Mouse (Mus musculus): ENCODE measurements around the gene Isy1.

Gene Isy1

DNA sequence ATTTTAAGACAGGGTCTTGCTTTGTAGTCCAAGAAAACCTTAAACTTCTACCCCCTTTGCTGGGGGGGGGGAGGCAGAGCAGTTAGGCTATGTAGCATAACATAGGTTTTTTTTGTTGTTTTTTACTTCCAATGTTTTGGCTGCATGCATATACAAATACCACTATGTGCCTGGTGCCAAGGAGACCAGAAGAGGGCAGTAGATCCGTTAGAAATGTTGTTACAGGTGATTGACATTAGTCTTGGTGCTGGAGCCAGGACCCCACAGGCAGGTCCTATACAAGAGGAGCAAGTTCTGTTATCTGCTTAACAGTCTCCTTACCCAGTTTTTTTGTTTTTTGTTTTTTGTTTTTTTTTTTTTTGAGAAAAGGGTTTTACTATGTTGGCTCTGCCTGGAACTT lies 3.7 kb upstream of the Isy1 start:
- Histone ChIP-seq H3K4me3 (replicated peaks; ENCODE audit: low read length) (no peak overlapping the region), H3K27me3 (ENCODE audit: insufficient read depth, low read length) (no peaks in the 10 kb centered on the region), H3K36me3 (ENCODE audit: insufficient read depth, low read length) (peaks cover 68% of the 10 kb centered on the region), H3K9me3 (ENCODE audit: low read length) (no peaks in the 10 kb centered on the region), H3K4me1 (replicated peaks; ENCODE audit: low read depth, low read length) (peaks cover 68% of the 10 kb centered on the region)
- peak; percentile 49 for TF ChIP-seq CTCF (conservative IDR thresholded peaks at IDR 0.05; ENCODE audit: low read length)
- TF ChIP-seq POU5F1 (IDR thresholded peaks at IDR 0.05; ENCODE audit: borderline replicate concordance, low read length): no peak

DNA sequence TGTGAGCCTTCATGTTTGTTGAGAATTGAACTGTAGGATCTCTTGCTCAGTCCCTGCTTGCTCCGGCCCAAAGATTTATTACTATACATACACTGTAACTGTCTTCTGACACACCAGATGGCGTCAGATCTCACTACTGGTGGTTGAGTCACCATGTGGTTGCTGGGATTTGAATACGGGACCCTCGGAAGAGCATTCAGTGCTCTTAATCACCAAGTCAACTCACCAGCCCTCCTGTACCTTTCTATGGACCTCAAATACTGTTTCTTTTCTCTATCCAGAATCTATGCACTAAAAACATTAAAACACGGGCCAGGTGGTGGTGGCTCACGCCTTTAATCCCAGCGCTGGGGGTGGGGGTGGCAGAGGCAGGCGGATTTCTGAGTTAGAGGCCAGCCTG lies 3.0 kb upstream of the Isy1 start:
- Histone ChIP-seq H3K4me1 (replicated peaks; ENCODE audit: low read depth, low read length) (peaks cover 66% of the 10 kb centered on the region), H3K4me3 (replicated peaks; ENCODE audit: low read length) (no peak overlapping the region), H3K27me3 (ENCODE audit: insufficient read depth, low read length) (no peaks in the 10 kb centered on the region), H3K9me3 (ENCODE audit: low read length) (no peaks in the 10 kb centered on the region), H3K36me3 (ENCODE audit: insufficient read depth, low read length) (peaks cover 66% of the 10 kb centered on the region)
- no peak for TF ChIP-seq CTCF (conservative IDR thresholded peaks at IDR 0.05; ENCODE audit: low read length)

DNA sequence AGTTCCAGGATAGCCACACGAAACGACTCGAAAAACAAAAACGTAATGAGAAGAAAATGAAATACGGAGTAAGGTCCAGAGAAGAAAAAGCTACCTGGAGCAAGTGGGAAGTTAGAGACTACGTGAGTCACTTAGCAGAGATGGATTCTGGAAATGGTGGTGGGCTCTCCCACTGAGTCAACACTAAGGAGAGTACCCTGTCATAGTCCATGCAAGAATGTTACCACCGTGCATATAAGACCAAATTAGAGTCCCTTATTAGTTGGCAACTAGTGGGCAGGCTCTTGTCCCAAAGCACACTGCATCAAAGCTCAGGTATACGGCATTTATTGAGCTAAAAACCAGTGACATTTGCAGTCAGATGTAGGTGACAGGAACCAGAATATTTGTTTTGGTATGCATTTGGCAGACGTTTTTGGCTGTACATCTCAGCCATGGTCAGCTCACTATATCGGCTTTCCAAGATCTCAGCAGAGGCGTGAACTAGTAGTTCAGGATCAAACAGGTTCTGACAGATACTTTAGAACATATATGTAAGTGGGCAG lies 1.3 kb upstream of the Isy1 start:
- peaks cover 51% of the 10 kb centered on the region for H3K4me1 ChIP-seq (replicated peaks; ENCODE audit: low read depth, low read length)
- H3K9me3 ChIP-seq (ENCODE audit: low read length): no peaks in the 10 kb centered on the region
- no peaks in the 10 kb centered on the region for H3K27me3 ChIP-seq (ENCODE audit: insufficient read depth, low read length)
- peak overlapping the region; percentile 97 for H3K4me3 ChIP-seq (replicated peaks; ENCODE audit: low read length)
- H3K36me3 ChIP-seq (ENCODE audit: insufficient read depth, low read length): peaks cover 64% of the 10 kb centered on the region
- TF ChIP-seq CTCF (conservative IDR thresholded peaks at IDR 0.05; ENCODE audit: low read length) (no peak), NANOG (IDR thresholded peaks at IDR 0.05; ENCODE audit: borderline replicate concordance, low read length) (no peak), POU5F1 (IDR thresholded peaks at IDR 0.05; ENCODE audit: borderline replicate concordance, low read length) (no peak)

DNA sequence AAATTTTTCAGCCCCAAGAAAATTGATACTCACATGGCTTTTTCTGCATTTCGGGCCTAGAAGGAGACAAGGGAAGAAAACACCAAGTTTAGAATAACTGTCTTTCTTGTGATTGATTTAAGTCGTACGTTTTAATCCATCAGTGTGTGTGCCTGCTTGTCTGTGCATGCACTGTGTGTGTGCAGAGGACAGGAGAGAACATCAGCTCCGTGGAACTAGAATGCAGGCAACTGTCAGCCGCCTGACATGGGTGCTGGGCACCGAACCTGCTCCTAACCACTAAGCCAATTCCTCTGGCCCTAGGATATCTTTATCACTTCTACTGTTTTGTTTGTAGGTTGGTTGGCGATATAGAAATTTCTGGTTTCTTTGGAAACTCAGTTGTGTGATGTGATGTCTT lies 2.9 kb downstream of the Isy1 start, which contains the start of gene Gm45140:
Gene Gm45140, minus strand, starts transcription at position 101 of the 400 bp plus-strand sequence.
- H3K36me3 ChIP-seq (ENCODE audit: insufficient read depth, low read length): peaks cover 58% of the 10 kb centered on the region
- no peaks in the 10 kb centered on the region for H3K27me3 ChIP-seq (ENCODE audit: insufficient read depth, low read length)

DNA sequence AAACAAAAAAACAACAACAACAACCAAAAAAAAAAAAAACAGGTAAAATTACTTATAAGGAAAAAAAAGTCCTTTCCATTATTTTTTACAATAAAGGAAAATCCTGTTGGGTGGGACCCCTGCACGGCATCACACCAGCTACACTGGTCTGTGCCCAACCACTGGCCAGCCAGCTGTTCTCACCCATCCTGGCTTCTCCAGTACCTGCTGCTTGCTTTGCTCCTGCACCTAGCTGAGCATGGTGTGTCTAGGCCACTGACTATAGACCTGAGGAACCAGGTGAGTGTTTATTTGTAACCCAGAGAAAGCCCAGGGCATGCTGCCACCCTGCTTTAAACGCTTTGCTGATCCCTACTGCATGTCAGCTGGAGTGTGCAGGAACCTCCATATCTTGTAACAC lies 18.2 kb downstream of the Isy1 start:
- no peaks in the 10 kb centered on the region for H3K27me3 ChIP-seq (ENCODE audit: insufficient read depth, low read length)
- peaks cover 99% of the 10 kb centered on the region for H3K36me3 ChIP-seq (ENCODE audit: insufficient read depth, low read length)
- TF ChIP-seq NANOG (IDR thresholded peaks at IDR 0.05; ENCODE audit: borderline replicate concordance, low read length) (no peak), CTCF (conservative IDR thresholded peaks at IDR 0.05; ENCODE audit: low read length) (no peak)
- H3K4me3 ChIP-seq (replicated peaks; ENCODE audit: low read length): no peak overlapping the region
- no peaks in the 10 kb centered on the region for H3K9me3 ChIP-seq (ENCODE audit: low read length)
- H3K4me1 ChIP-seq (replicated peaks; ENCODE audit: low read depth, low read length): peaks cover 11% of the 10 kb centered on the region

More for the DNA sequence above, 2.9 kb downstream of the Isy1 start, which contains the start of gene Gm45140:
- H3K4me1 ChIP-seq (replicated peaks; ENCODE audit: low read depth, low read length): peaks cover 28% of the 10 kb centered on the region
- no peak for TF ChIP-seq NANOG (IDR thresholded peaks at IDR 0.05; ENCODE audit: borderline replicate concordance, low read length)
- TF ChIP-seq POU5F1 (IDR thresholded peaks at IDR 0.05; ENCODE audit: borderline replicate concordance, low read length): no peak
- no peak for TF ChIP-seq CTCF (conservative IDR thresholded peaks at IDR 0.05; ENCODE audit: low read length)
- H3K9me3 ChIP-seq (ENCODE audit: low read length): no peaks in the 10 kb centered on the region
- no peak within 1 kb of the TSS for H3K4me3 ChIP-seq (replicated peaks; ENCODE audit: low read length)

DNA sequence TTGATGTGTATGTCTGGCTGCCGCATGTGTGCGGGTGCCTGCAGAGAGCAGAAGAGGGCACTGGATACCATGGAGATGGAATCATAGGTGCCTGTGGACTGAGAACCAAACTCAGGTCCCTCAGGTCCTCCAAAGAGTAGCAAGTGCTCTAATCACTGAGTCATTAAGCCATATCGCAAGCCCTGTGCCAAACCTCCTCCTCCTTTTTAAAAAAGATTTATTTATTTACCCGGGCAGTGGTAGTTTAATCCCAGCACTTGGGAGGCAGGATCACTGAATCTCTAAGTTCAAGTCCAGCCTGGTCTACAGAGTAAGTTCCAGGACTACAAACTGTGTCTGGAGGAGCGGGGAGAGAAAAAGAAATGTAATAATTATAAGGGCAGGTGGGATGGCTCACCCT lies 24.1 kb downstream of the Isy1 start:
- peaks cover 20% of the 10 kb centered on the region for H3K27me3 ChIP-seq (ENCODE audit: insufficient read depth, low read length)
- no peak overlapping the region for H3K4me3 ChIP-seq (replicated peaks; ENCODE audit: low read length)
- peaks cover 32% of the 10 kb centered on the region for H3K4me1 ChIP-seq (replicated peaks; ENCODE audit: low read depth, low read length)
- peaks cover 62% of the 10 kb centered on the region for H3K36me3 ChIP-seq (ENCODE audit: insufficient read depth, low read length)
- TF ChIP-seq POU5F1 (IDR thresholded peaks at IDR 0.05; ENCODE audit: borderline replicate concordance, low read length) (no peak), CTCF (conservative IDR thresholded peaks at IDR 0.05; ENCODE audit: low read length) (no peak), NANOG (IDR thresholded peaks at IDR 0.05; ENCODE audit: borderline replicate concordance, low read length) (no peak)
- H3K9me3 ChIP-seq (ENCODE audit: low read length): no peaks in the 10 kb centered on the region

DNA sequence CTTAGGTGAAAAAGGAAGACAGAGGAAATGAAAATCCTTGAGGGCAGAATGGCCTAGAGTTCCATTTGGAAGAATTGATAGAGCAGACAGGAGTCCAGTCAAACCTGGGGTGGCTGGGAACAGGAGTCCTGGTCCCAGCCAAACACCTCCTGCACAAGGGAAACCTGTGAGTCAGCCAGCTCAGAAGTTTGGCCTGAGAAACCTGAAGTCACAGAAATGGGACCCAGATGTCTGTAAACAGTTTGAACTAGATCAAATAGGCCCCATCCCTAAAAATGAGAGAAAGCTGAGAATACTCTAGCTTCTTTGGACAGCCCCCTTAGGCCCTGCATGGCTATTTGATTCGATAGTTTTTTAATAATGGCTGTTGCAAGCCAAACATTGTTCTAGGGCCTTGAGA lies 25.9 kb downstream of the Isy1 start:
- Histone ChIP-seq H3K36me3 (ENCODE audit: insufficient read depth, low read length) (peaks cover 47% of the 10 kb centered on the region), H3K4me3 (replicated peaks; ENCODE audit: low read length) (peak overlapping the region; percentile 90), H3K9me3 (ENCODE audit: low read length) (no peaks in the 10 kb centered on the region), H3K27me3 (ENCODE audit: insufficient read depth, low read length) (peaks cover 23% of the 10 kb centered on the region), H3K4me1 (replicated peaks; ENCODE audit: low read depth, low read length) (peaks cover 29% of the 10 kb centered on the region)
- no peak for TF ChIP-seq NANOG (IDR thresholded peaks at IDR 0.05; ENCODE audit: borderline replicate concordance, low read length)
- no peak for TF ChIP-seq POU5F1 (IDR thresholded peaks at IDR 0.05; ENCODE audit: borderline replicate concordance, low read length)
- TF ChIP-seq CTCF (conservative IDR thresholded peaks at IDR 0.05; ENCODE audit: low read length): no peak

DNA sequence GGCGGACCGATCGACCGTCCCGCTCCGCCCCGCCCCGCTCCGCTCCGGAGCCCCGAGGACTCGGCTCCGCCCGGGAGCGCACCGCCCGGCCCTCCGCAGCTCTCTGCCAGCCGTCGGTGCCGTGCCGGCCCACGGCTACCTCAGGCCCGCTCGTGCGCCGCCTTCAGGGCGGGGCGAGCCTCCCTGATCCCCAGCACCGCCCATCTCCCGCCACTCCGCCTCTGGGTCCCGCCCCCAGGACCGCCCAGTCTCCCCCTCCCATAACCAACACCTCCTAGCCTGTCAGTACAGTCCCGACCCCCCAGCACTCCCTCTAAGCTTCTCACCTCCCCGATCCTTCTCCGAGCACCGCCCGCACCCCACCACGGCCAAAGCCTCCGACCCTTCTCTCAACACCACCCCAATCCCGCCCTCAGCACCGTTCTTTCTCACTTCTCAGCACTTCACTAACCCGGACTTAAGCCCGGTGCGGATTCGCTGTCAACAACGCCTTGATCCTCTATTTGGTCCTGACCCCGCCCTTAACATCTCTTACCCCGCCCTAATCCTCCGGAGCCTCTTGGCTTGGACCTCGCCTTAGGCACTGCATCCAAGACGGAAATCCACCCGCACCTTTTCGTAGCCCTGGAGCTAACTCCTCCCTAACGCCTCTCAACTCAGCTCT lies 26.8 kb downstream of the Isy1 start, which contains the start of gene Rab43:
Gene Rab43, minus strand, starts transcription at position 490 of the 664 bp plus-strand sequence.
- H3K9me3 ChIP-seq (ENCODE audit: low read length): no peaks in the 10 kb centered on the region
- H3K4me1 ChIP-seq (replicated peaks; ENCODE audit: low read depth, low read length): peaks cover 25% of the 10 kb centered on the region
- H3K36me3 ChIP-seq (ENCODE audit: insufficient read depth, low read length): peaks cover 39% of the 10 kb centered on the region
- peaks cover 23% of the 10 kb centered on the region for H3K27me3 ChIP-seq (ENCODE audit: insufficient read depth, low read length)
- TF ChIP-seq POU5F1 (IDR thresholded peaks at IDR 0.05; ENCODE audit: borderline replicate concordance, low read length) (no peak), NANOG (IDR thresholded peaks at IDR 0.05; ENCODE audit: borderline replicate concordance, low read length) (no peak), CTCF (conservative IDR thresholded peaks at IDR 0.05; ENCODE audit: low read length) (no peak)
- peak within 1 kb of the TSS; percentile 90 for H3K4me3 ChIP-seq (replicated peaks; ENCODE audit: low read length)

All from E14TG2a.4 (cell line).